Mouse (Mus musculus): ENCODE results near the gene Gabrb3. TPM values are rescaled to one million over a fixed set of nuclear protein-coding genes. Genes with fewer than 3 reads are reported as not detected.

Gene Gabrb3
- polyA plus RNA-seq (2015; fragmentation: Nextera tagmentation; extraction: Ambion mirVana) = 2.0 and 2.9 TPM in 2 replicates

- Histone ChIP-seq H3K4me1 (ENCODE audit: control insufficient read depth, insufficient read depth, low read length) (no peaks in the 10 kb centered on the region), H3K27ac (ENCODE audit: low read length) (no peak within 1 kb of the TSS), H3K4me2 (ENCODE audit: low read depth, low read length) (no peak within 1 kb of the TSS), H3K4me3 (ENCODE audit: low read length) (no peak within 1 kb of the TSS), H3K27me3 (replicated peaks; ENCODE audit: control insufficient read depth, insufficient read depth, low read length) (no peaks in the 10 kb centered on the region), H3K9me3 (ENCODE audit: control insufficient read depth, low read length) (no peaks in the 10 kb centered on the region), H3K36me3 (ENCODE audit: control insufficient read depth, insufficient read depth, low read length) (no peaks in the 10 kb centered on the region), H3K9ac (ENCODE audit: low read depth, low read length) (no peak within 1 kb of the TSS)
- ATAC-seq = no peak
- 67% methylated on average over 2 of the region's 2 CpGs for WGBS
These were observed at the start of gene Gabrb3 for GRCm38 (mm10) chr7:57419392-57419791. Gene Gabrb3 (plus strand): TSS chr7:57419692.

DNA sequence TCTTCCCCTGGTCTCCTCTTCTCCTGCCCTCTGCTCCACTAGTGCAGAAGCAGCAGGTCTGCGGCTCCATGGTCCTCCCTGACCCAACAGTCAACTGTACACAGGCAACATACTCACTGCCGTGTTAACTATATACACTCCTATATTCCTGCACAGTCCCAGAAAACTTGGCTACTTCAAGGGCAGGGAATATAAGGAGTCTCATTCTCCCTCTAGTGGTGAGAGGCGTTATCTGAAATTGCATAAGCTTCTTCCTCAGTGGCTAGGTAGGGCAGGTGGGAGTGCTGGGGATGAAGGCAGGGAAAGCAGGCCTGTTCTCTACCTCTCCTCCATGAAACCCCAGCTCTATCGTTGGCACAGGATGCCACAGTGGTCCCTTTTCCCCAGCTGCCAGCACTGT is 35.4 kb upstream of the Gabrb3 start:
- Histone ChIP-seq H3K9me3 (ENCODE audit: control insufficient read depth, low read length) (no peaks in the 10 kb centered on the region), H3K27ac (ENCODE audit: low read length) (no peak overlapping the region), H3K36me3 (ENCODE audit: control insufficient read depth, insufficient read depth, low read length) (no peaks in the 10 kb centered on the region), H3K9ac (ENCODE audit: low read depth, low read length) (no peak overlapping the region), H3K4me1 (ENCODE audit: control insufficient read depth, insufficient read depth, low read length) (0 out of 2 replicates have a peak, but pooled peaks cover 3% of the 10 kb centered on the region), H3K27me3 (replicated peaks; ENCODE audit: control insufficient read depth, insufficient read depth, low read length) (peaks cover 12% of the 10 kb centered on the region; the same call in 1 of the 2 replicates), H3K4me3 (ENCODE audit: low read length) (no peak overlapping the region), H3K4me2 (ENCODE audit: low read depth, low read length) (no peak overlapping the region)
- peak; percentile 58; the same call in 1 of the 2 replicates for ATAC-seq
- WGBS = 27% methylated on average over 4 of the region's 4 CpGs

DNA sequence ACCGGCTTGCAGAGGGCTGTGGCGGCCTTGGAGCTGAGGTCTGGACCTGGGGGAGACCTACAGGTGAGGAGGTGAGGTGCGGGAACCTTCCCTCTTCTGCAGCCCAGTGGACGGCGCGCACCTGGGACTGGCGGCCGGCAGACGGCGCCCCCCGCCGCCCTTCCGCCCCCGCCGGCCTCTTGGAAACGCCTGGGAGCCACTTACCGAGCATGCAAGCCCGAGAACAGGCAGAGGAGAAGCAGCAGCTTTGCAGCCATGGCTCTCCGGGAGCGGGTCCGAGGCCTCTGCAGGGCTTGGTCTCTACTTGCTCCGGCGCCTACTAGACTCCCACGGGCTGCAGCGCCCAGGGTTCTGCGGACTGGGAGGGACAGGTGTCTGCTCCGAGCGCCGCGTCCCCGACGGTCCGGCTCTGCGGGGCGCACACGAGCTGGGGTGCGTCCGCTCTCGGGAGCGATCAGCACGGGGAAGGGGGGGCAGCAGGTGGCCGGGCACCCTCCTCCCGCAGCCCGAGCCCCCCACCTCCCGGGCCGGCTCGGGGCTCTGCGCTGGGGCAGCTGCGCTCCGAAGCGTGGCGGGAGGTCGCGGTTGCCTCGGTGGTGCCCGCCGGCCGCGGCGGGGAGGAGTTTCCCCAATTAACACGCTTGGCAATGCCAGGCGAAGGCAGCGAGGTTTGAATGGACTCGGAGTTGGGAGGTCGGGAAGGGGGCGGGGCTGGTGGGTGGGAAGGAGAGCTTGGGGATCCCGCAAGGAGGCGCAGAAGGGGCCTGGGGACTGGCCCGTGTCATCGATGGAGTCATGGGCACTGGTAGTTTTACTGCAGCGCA is 32.8 kb upstream of the Gabrb3 start, which contains the start of gene Gabrg3:
Gene Gabrg3, minus strand, starts transcription at position 672 of the 824 bp plus-strand sequence.
- Histone ChIP-seq H3K27ac (ENCODE audit: low read length) (no peak within 1 kb of the TSS), H3K27me3 (replicated peaks; ENCODE audit: control insufficient read depth, insufficient read depth, low read length) (peaks cover 12% of the 10 kb centered on the region; the same call in 1 of the 2 replicates), H3K4me3 (ENCODE audit: low read length) (peak within 1 kb of the TSS; percentile 51), H3K4me1 (ENCODE audit: control insufficient read depth, insufficient read depth, low read length) (0 out of 2 replicates have a peak, but pooled peaks cover 3% of the 10 kb centered on the region), H3K4me2 (ENCODE audit: low read depth, low read length) (peak within 1 kb of the TSS; percentile 91), H3K36me3 (ENCODE audit: control insufficient read depth, insufficient read depth, low read length) (no peaks in the 10 kb centered on the region), H3K9ac (ENCODE audit: low read depth, low read length) (peak within 1 kb of the TSS; percentile 55), H3K9me3 (ENCODE audit: control insufficient read depth, low read length) (no peaks in the 10 kb centered on the region)
- 1% methylated on average over 69 of the region's 71 CpGs for whole genome bisulfite sequencing
- peak; percentile 81 for ATAC-seq

DNA sequence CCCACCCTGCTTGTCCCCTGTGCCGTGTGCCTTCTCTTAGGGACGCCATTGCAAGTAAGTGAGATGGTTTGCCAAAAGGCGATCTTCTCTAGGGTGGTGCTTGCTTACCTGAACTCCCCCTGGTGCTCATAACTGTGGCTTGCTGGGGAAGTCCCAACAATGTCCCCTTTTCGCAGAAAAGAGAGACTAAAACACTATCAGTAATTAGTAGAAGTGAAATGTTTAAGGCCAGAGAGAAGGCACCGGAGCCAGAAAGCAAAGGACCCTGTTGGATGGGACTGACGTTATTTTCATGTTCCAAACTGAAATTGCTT is 32.2 kb upstream of the Gabrb3 start:
- Histone ChIP-seq H3K9ac (ENCODE audit: low read depth, low read length) (no peak overlapping the region), H3K27me3 (replicated peaks; ENCODE audit: control insufficient read depth, insufficient read depth, low read length) (peaks cover 12% of the 10 kb centered on the region; the same call in 1 of the 2 replicates)
- 24% methylated on average over 6 of the region's 6 CpGs for WGBS

DNA sequence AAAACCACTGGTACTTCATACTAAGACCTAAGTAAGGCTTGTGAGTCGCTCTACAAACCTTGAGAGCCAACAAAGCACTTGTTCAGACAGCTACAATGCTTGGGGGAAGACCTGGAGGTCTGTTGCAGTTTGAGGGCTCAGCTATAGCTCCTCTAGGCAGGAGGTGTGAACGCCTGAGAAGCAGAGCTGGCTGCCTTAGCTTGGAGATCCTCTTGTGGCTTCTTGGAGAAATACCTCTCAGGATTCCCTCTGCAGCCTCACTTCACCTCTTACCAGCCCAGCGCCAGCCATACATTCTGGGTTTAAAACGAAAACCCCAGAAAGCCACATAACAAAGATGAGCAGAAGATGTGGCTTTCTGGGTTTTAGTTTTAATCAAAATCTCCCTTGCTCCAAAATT is 29.4 kb upstream of the Gabrb3 start:
- WGBS = 42% methylated on average over 4 of the region's 4 CpGs
- ATAC-seq = no peak
- Histone ChIP-seq H3K4me3 (ENCODE audit: low read length) (no peak overlapping the region), H3K36me3 (ENCODE audit: control insufficient read depth, insufficient read depth, low read length) (no peaks in the 10 kb centered on the region), H3K27ac (ENCODE audit: low read length) (no peak overlapping the region), H3K9me3 (ENCODE audit: control insufficient read depth, low read length) (no peaks in the 10 kb centered on the region), H3K9ac (ENCODE audit: low read depth, low read length) (no peak overlapping the region), H3K4me1 (ENCODE audit: control insufficient read depth, insufficient read depth, low read length) (0 out of 2 replicates have a peak, but pooled peaks cover 3% of the 10 kb centered on the region), H3K27me3 (replicated peaks; ENCODE audit: control insufficient read depth, insufficient read depth, low read length) (peaks cover 12% of the 10 kb centered on the region; the same call in 1 of the 2 replicates), H3K4me2 (ENCODE audit: low read depth, low read length) (no peak overlapping the region)

More for the DNA sequence above, 32.2 kb upstream of the Gabrb3 start:
- H3K4me1 ChIP-seq (ENCODE audit: control insufficient read depth, insufficient read depth, low read length) = 0 out of 2 replicates have a peak, but pooled peaks cover 3% of the 10 kb centered on the region
- peak overlapping the region; percentile 91 for H3K4me2 ChIP-seq (ENCODE audit: low read depth, low read length)
- no peaks in the 10 kb centered on the region for H3K36me3 ChIP-seq (ENCODE audit: control insufficient read depth, insufficient read depth, low read length)
- no peak overlapping the region for H3K27ac ChIP-seq (ENCODE audit: low read length)
- H3K9me3 ChIP-seq (ENCODE audit: control insufficient read depth, low read length) = no peaks in the 10 kb centered on the region
- H3K4me3 ChIP-seq (ENCODE audit: low read length) = peak overlapping the region; percentile 51
- ATAC-seq = no peak; the same call in 1 of the 2 replicates

DNA sequence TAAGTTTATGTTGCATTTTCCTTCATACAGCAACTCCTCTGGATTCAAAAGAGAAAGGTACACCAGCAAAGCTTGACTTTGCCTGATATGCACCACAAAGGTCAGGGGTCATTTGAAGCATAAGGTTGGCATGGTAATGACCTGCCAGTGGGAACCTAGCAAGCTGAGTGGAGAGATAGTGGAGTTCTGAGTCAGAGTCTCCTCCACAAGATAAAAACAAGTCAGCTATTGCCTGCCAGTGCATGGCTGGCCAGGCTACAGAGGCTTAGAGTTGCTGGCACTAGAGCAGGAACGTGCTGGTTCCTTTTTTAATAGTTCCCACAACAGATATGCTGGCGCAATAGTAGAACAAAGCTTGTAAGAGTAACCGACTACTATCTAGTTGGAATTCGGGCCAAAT is 25.9 kb upstream of the Gabrb3 start:
- Histone ChIP-seq H3K36me3 (ENCODE audit: control insufficient read depth, insufficient read depth, low read length) (no peaks in the 10 kb centered on the region), H3K4me3 (ENCODE audit: low read length) (no peak overlapping the region), H3K4me1 (ENCODE audit: control insufficient read depth, insufficient read depth, low read length) (no peaks in the 10 kb centered on the region), H3K27ac (ENCODE audit: low read length) (no peak overlapping the region), H3K4me2 (ENCODE audit: low read depth, low read length) (no peak overlapping the region), H3K9me3 (ENCODE audit: control insufficient read depth, low read length) (no peaks in the 10 kb centered on the region), H3K9ac (ENCODE audit: low read depth, low read length) (no peak overlapping the region), H3K27me3 (replicated peaks; ENCODE audit: control insufficient read depth, insufficient read depth, low read length) (no peaks in the 10 kb centered on the region)
- WGBS = 87% methylated on average over 4 of the region's 4 CpGs
- no peak for ATAC-seq

GRCm38 (mm10) chr7:57411163-57411562 is 8.3 kb upstream of the Gabrb3 start:
- 88% methylated on average over 4 of the region's 4 CpGs for WGBS
- Histone ChIP-seq H3K4me3 (ENCODE audit: low read length) (no peak overlapping the region), H3K27me3 (replicated peaks; ENCODE audit: control insufficient read depth, insufficient read depth, low read length) (no peaks in the 10 kb centered on the region), H3K4me1 (ENCODE audit: control insufficient read depth, insufficient read depth, low read length) (no peaks in the 10 kb centered on the region), H3K9ac (ENCODE audit: low read depth, low read length) (no peak overlapping the region), H3K4me2 (ENCODE audit: low read depth, low read length) (no peak overlapping the region), H3K27ac (ENCODE audit: low read length) (no peak overlapping the region), H3K36me3 (ENCODE audit: control insufficient read depth, insufficient read depth, low read length) (no peaks in the 10 kb centered on the region), H3K9me3 (ENCODE audit: control insufficient read depth, low read length) (no peaks in the 10 kb centered on the region)
- ATAC-seq = no peak

DNA sequence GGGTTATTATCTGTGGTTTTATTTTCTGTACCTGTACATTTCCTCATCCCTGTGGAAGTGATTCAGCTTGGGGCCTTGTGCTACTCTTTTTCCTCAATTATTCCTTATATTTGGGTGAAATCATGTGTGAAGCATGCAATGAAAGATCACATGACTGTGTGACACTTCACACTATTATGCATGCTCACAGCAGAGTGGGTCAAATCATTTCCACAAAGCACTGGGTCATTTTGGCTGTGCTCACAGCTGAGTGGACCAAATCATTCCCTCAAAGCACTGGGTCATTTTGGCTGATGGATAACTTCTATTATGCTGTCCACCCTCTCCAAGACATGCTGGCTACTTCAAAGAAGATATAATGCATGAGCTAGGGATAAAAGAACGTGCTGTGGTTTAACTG is 6.6 kb upstream of the Gabrb3 start:
- 43% methylated on average over 1 of the region's 1 CpGs for WGBS
- no peak overlapping the region for H3K4me3 ChIP-seq (ENCODE audit: low read length)
- no peaks in the 10 kb centered on the region for H3K36me3 ChIP-seq (ENCODE audit: control insufficient read depth, insufficient read depth, low read length)
- no peaks in the 10 kb centered on the region for H3K9me3 ChIP-seq (ENCODE audit: control insufficient read depth, low read length)
- ATAC-seq = no peak
- no peak overlapping the region for H3K27ac ChIP-seq (ENCODE audit: low read length)
- H3K9ac ChIP-seq (ENCODE audit: low read depth, low read length) = no peak overlapping the region
- no peak overlapping the region for H3K4me2 ChIP-seq (ENCODE audit: low read depth, low read length)
- H3K27me3 ChIP-seq (replicated peaks; ENCODE audit: control insufficient read depth, insufficient read depth, low read length) = no peaks in the 10 kb centered on the region
- H3K4me1 ChIP-seq (ENCODE audit: control insufficient read depth, insufficient read depth, low read length) = no peaks in the 10 kb centered on the region

- Histone ChIP-seq H3K9ac (ENCODE audit: low read depth, low read length) (no peak overlapping the region), H3K4me3 (ENCODE audit: low read length) (no peak overlapping the region), H3K27me3 (replicated peaks; ENCODE audit: control insufficient read depth, insufficient read depth, low read length) (no peaks in the 10 kb centered on the region), H3K4me1 (ENCODE audit: control insufficient read depth, insufficient read depth, low read length) (no peaks in the 10 kb centered on the region), H3K9me3 (ENCODE audit: control insufficient read depth, low read length) (no peaks in the 10 kb centered on the region), H3K36me3 (ENCODE audit: control insufficient read depth, insufficient read depth, low read length) (no peaks in the 10 kb centered on the region), H3K27ac (ENCODE audit: low read length) (no peak overlapping the region), H3K4me2 (ENCODE audit: low read depth, low read length) (no peak overlapping the region)
- 92% methylated on average over 1 of the region's 1 CpGs for WGBS
- ATAC-seq = peak; percentile 60; the same call in 1 of the 2 replicates
These were observed 1.6 kb downstream of the Gabrb3 start for GRCm38 (mm10) chr7:57421044-57421443.

Measured in intestine, embryonic 16.5 days (tissue).